Mouse (Mus musculus) heart, embryonic 11.5 days (tissue): ENCODE data around the gene Ltbp1. TPM values are rescaled to one million over a fixed set of nuclear protein-coding genes. Genes with fewer than 3 reads are reported as not detected.

ENCODE experiments used
- ATAC-seq: fragments of 200-750 bp; cut with Nextera tagmentation; replicated peaks from 2 replicates; pipeline ENCODE4 v1.8.0; 2017; ENCODE audit warnings: moderate library complexity; ENCODE audit not compliant: insufficient number of reproducible peaks, low FRiP score, low TSS enrichment
- H3K27ac ChIP-seq: fragments of 300-500 bp; sonication (generic); 2 replicates; pipeline ENCODE4 v1.5.1; 2014; ENCODE audit warnings: mild to moderate bottlenecking, low read depth, low read length
- H3K27me3 ChIP-seq: fragments of 300-500 bp; sonication (generic); 2 replicates; pipeline ENCODE4 v1.6.1; 2014; ENCODE audit warnings: mild to moderate bottlenecking, low read length, mixed read lengths; ENCODE audit not compliant: control insufficient read depth, insufficient read depth
- H3K36me3 ChIP-seq: fragments of 300-500 bp; sonication (generic); 2 replicates; pipeline ENCODE4 v1.6.1; 2014; ENCODE audit warnings: mild to moderate bottlenecking, low read length, moderate library complexity, mixed read lengths; ENCODE audit not compliant: control insufficient read depth, insufficient read depth
- H3K4me1 ChIP-seq: fragments of 300-500 bp; sonication (generic); 2 replicates; pipeline ENCODE4 v1.6.1; 2014; ENCODE audit warnings: low read length; ENCODE audit not compliant: control insufficient read depth, insufficient read depth
- H3K4me2 ChIP-seq: fragments of 300-500 bp; sonication (generic); 2 replicates; pipeline ENCODE4 v1.6.1; 2014; ENCODE audit warnings: mild to moderate bottlenecking, moderate library complexity
- H3K4me3 ChIP-seq: fragments of 300-500 bp; sonication (generic); 2 replicates; pipeline ENCODE4 v1.5.1; 2014; ENCODE audit warnings: low read depth, low read length
- H3K9ac ChIP-seq: fragments of 300-500 bp; sonication (generic); 2 replicates; pipeline ENCODE4 v1.6.1; 2014; ENCODE audit warnings: mild to moderate bottlenecking, low read depth, low read length, moderate library complexity
- H3K9me3 ChIP-seq: fragments of 300-500 bp; sonication (generic); replicated peaks from 2 replicates; pipeline ENCODE4 v1.6.1; 2016; ENCODE audit warnings: low read length; ENCODE audit not compliant: control insufficient read depth
- WGBS: fragments of 180-500 bp; shearing (Covaris S2); extraction: QIAGEN DNeasy Blood & Tissue Kit; methylation state at CpG from one replicate; pipeline ENCODE4 v1.1.7; 2014; ENCODE audit not compliant: insufficient replicate concordance; 5-methylcytosine and 5-hydroxymethylcytosine counted together
- polyA plus RNA-seq: library from polyadenylated mRNA; unstranded; fragments of >200 nt; fragmentation: Nextera tagmentation; extraction: Ambion mirVana; gene quantifications from 2 replicates; pipeline ENCODE4 v1.2.1, GENCODE M21; 2014

The Ltbp1 gene
- polyA plus RNA-seq, 1 experiment from 2014 or later, result 45.4 TPM

DNA sequence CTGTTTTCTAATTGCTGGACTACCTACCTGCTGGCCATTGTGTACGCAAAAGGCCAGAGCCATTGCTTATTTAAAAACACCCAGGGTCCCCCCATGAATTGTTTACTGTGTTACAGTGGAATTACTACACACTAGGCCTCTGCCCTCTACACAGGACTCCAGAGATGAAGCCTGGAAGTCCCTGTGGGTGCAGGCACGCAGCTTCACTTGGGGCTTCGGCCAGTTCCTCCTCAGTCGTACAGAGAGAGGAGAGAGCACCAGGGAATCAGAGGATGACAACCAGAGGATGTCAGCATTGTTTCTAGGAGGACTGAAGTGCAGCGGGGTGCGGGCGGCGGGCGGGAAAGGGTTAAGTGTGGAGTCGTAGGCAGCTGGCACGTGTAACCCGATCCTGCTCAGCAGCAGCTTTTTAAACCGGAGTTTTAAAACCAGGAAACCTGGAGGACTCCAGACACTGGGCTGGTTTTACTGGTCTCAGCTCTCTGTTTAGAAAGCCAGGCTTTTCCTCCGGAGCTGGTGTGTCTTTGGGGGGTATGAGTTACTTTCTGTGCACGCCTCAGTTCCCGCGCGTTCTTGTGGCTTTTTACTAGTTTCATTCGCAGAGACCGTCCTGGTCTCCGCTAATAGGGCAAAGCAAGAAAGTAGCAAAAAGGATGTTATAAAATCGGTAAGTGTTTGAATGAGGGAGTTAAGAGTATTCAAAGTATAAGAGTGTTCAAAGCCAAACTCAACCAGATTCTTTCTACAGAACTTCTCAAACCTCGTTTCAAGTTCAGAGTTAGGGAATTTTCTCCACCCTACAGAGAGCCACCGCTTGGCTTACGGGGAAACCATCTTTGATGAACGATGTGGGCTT, 11.4 kb upstream of the Ltbp1 start:
- Histone ChIP-seq H3K9ac (peak overlapping the region; percentile 63), H3K4me1 (peaks cover 11% of the 10 kb centered on the region), H3K4me3 (peak overlapping the region; percentile 41), H3K4me2 (peak overlapping the region; percentile 66), H3K27me3 (no peaks in the 10 kb centered on the region), H3K9me3 (0 out of 2 replicates have a peak, but pooled peaks cover 2% of the 10 kb centered on the region), H3K36me3 (no peaks in the 10 kb centered on the region), H3K27ac (peak overlapping the region; percentile 92)
- 3% methylated on average over 26 of the region's 26 CpGs for WGBS
- ATAC-seq, result peak; percentile 78

DNA sequence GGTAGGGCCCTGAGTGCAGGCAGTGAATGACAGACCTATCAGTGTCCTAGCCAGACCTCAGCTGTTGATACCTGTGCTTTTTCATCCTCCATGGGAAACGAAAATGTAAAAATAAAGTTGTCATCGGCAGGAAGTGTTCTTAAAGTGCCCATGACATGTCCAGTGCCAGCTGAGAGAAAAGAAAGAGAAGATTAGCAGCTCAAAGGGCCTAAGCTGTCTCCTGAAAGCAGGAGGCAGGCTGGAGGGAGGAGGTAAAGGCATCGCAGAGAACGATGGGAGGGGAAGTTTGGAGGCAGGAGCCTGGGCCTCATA, 10.8 kb upstream of the Ltbp1 start:
- H3K27ac ChIP-seq, result peak overlapping the region; percentile 92
- WGBS, result 1% methylated on average over 4 of the region's 4 CpGs
- peak overlapping the region; percentile 41 for H3K4me3 ChIP-seq
- H3K9ac ChIP-seq, result peak overlapping the region; percentile 63
- peak; percentile 68 for ATAC-seq
- H3K4me1 ChIP-seq, result peaks cover 11% of the 10 kb centered on the region
- H3K27me3 ChIP-seq, result no peaks in the 10 kb centered on the region
- 0 out of 2 replicates have a peak, but pooled peaks cover 2% of the 10 kb centered on the region for H3K9me3 ChIP-seq
- no peaks in the 10 kb centered on the region for H3K36me3 ChIP-seq
- H3K4me2 ChIP-seq, result peak overlapping the region; percentile 66

DNA sequence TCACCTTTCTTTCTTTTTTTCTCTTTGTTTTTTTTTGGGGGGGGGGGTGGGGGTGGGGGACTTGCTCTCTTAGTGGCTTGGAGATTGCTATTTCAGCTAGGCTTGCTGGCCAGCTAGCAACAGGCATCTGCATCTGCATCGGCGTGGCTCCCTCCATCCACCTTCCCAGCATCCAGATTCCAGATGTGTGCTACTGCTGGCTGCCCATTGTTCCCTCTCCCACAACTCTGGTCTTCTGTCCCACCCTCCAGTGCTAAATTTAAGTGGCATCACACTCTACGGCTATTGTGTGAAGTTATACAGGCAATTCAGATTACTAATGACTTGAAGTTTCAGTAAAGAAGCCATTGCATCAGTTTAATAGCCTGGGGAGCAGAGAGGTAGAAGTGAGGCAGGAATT, 10.1 kb upstream of the Ltbp1 start:
- Histone ChIP-seq H3K36me3 (no peaks in the 10 kb centered on the region), H3K9ac (0 out of 2 replicates have a peak overlapping the region, but pooled peaks have one; percentile 63), H3K4me2 (no peak overlapping the region), H3K27ac (peak overlapping the region; percentile 92; the same call in 1 of the 2 replicates), H3K4me3 (no peak overlapping the region), H3K27me3 (no peaks in the 10 kb centered on the region), H3K9me3 (no peaks in the 10 kb centered on the region), H3K4me1 (peaks cover 11% of the 10 kb centered on the region)
- WGBS, result 45% methylated on average over 3 of the region's 3 CpGs
- ATAC-seq, result no peak

DNA sequence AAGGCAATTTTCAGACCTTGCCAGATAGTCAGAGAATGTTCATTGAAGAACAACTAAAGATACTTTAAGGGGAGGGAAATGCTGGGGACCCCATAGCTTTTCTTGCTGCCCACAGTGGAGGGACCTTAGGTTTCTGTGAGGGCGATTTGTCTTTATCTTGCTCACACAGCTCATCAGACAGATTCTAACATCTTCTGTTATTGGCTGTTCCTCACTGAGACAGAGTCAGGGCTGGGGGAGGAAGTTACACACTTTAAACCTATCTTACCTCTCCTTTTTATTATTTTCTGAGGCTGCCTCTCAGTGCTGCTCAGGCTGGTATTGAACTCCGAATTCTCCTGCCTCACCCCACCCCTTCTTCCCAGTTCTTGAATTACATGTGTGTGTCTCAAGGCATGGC, 5.3 kb upstream of the Ltbp1 start:
- H3K36me3 ChIP-seq, result no peaks in the 10 kb centered on the region
- no peak overlapping the region for H3K4me3 ChIP-seq
- H3K4me2 ChIP-seq, result no peak overlapping the region
- H3K4me1 ChIP-seq, result peaks cover 10% of the 10 kb centered on the region
- H3K9ac ChIP-seq, result no peak overlapping the region
- H3K27me3 ChIP-seq, result no peaks in the 10 kb centered on the region
- WGBS, result 68% methylated on average over 2 of the region's 2 CpGs
- H3K9me3 ChIP-seq, result no peaks in the 10 kb centered on the region
- no peak overlapping the region for H3K27ac ChIP-seq
- ATAC-seq, result no peak

GRCm38 (mm10) chr17:75004820-75005219, 548 bp upstream of the Ltbp1 start:
- Histone ChIP-seq H3K4me1 (peaks cover 13% of the 10 kb centered on the region; the same call in 1 of the 2 replicates), H3K9me3 (no peaks in the 10 kb centered on the region), H3K27ac (peak overlapping the region; percentile 97), H3K9ac (peak overlapping the region; percentile 93; the same call in 1 of the 2 replicates), H3K36me3 (0 out of 2 replicates have a peak, but pooled peaks cover 2% of the 10 kb centered on the region), H3K4me2 (peak overlapping the region; percentile 78), H3K27me3 (no peaks in the 10 kb centered on the region), H3K4me3 (peak overlapping the region; percentile 88)
- peak; percentile 79 for ATAC-seq
- WGBS, result 0% methylated on average over 11 of the region's 11 CpGs

GRCm38 (mm10) chr17:75005685-75006680, 615 bp downstream of the Ltbp1 start:
- peak; percentile 57 for ATAC-seq

DNA sequence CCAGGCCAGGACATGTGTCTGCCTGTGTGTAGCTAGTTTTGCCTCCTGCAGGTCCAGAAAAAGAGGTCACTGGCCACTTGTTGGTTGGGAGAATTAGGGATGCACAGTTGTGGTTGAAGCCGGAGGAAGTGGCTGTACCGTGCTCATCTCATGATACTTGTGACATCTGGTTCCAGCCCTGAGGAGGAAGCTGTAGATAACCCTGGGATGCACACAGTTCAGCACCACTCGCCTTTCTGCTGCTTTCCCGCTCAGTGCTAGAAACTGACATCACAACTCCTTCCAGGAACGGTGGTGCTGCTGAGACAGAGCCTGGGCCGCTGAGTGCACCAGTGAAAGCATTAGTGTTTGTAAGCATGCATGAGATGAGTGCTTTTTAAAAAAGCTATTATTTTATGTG, 5.6 kb downstream of the Ltbp1 start:
- no peak for ATAC-seq
- peak overlapping the region; percentile 30; the same call in 1 of the 2 replicates for H3K9ac ChIP-seq
- H3K9me3 ChIP-seq, result no peaks in the 10 kb centered on the region
- H3K4me1 ChIP-seq, result peaks cover 19% of the 10 kb centered on the region
- H3K4me2 ChIP-seq, result no peak overlapping the region
- WGBS, result 61% methylated on average over 6 of the region's 6 CpGs
- H3K36me3 ChIP-seq, result peaks cover 4% of the 10 kb centered on the region; the same call in 1 of the 2 replicates
- no peak overlapping the region; the same call in 1 of the 2 replicates for H3K27ac ChIP-seq
- no peak overlapping the region for H3K4me3 ChIP-seq
- no peaks in the 10 kb centered on the region for H3K27me3 ChIP-seq

More at GRCm38 (mm10) chr17:75005685-75006680, 615 bp downstream of the Ltbp1 start:
- peak overlapping the region; percentile 78 for H3K4me2 ChIP-seq
- peaks cover 13% of the 10 kb centered on the region; the same call in 1 of the 2 replicates for H3K4me1 ChIP-seq
- H3K4me3 ChIP-seq, result peak overlapping the region; percentile 88
- H3K9me3 ChIP-seq, result no peaks in the 10 kb centered on the region
- no peaks in the 10 kb centered on the region for H3K27me3 ChIP-seq
- 0 out of 2 replicates have a peak, but pooled peaks cover 2% of the 10 kb centered on the region for H3K36me3 ChIP-seq
- H3K9ac ChIP-seq, result peak overlapping the region; percentile 93
- under 1% methylated on average over 93 of the region's 94 CpGs for WGBS
- peak overlapping the region; percentile 97 for H3K27ac ChIP-seq

- Histone ChIP-seq H3K36me3 (peaks cover 4% of the 10 kb centered on the region; the same call in 1 of the 2 replicates), H3K9ac (no peak overlapping the region), H3K4me1 (peaks cover 15% of the 10 kb centered on the region), H3K27ac (no peak overlapping the region), H3K27me3 (no peaks in the 10 kb centered on the region), H3K4me2 (no peak overlapping the region), H3K4me3 (no peak overlapping the region), H3K9me3 (no peaks in the 10 kb centered on the region)
- WGBS, result 68% methylated on average over 4 of the region's 4 CpGs
- no peak for ATAC-seq
Measured at GRCm38 (mm10) chr17:75013211-75013610, 7.8 kb downstream of the Ltbp1 start.
